Mouse (Mus musculus) left cerebral cortex, postnatal 14 days (tissue): ENCODE data around the gene Cep164. TPM values are rescaled to one million over a fixed set of nuclear protein-coding genes. Genes with fewer than 3 reads are reported as not detected.
A peak's percentile ranks its signal among the peaks of the same experiment; 100 is the strongest.
"Not testable (repeated sequence)": the region's sequence is repeated elsewhere in the genome, so short reads cannot be mapped to it uniquely, and the experiment has no call there.

ENCODE experiments used
- DNase-seq, 2 experiments: peaks; one replicate each; pipeline ENCODE4 v3.0.0; 2021 to 2022; ENCODE audit warnings: low spot score in 2 of 2, mixed read lengths in 1 of 2
- intact Hi-C: fragments of 180-260 bp; cut with DNase I; formaldehyde crosslinking; loops from one replicate; pipeline ENCODE4 v1.15.1; 2025
- total RNA-seq, 2 experiments: library from RNA; stranded (reverse); gene quantifications; 2 replicates each; pipeline ENCODE4 v1.2.3; 2021

Cep164 gene
- total RNA-seq, 2 experiments from 2014 or later: 15.0 to 15.4 TPM

DNA sequence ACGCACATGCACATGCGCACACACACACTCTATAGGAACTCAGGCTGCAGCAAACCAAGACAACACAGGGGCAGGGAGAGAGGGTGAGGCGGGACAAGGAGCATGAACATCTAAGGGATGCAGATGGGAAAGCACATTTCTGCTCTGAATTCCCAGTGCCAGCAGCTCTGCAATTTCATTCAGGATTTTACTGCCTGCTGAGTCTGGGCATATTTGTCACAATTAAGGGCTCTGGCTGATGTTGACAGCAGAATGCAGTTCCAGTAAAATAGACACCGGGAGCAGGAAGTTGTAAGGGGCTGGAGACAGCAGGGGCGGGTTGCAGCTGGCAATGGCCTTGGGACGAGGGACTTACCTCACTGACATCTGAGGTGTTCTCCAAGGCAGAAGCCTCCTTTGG lies 34.8 kb downstream of the Cep164 start:
- intact Hi-C loops: no loop called here

GRCm38 (mm10) chr9:45792235-45792634 lies 36.3 kb downstream of the Cep164 start:
- no peak for DNase-seq
- intact Hi-C loops: no loop called here

More for the DNA sequence above, 34.8 kb downstream of the Cep164 start:
- DNase-seq: no peak

DNA sequence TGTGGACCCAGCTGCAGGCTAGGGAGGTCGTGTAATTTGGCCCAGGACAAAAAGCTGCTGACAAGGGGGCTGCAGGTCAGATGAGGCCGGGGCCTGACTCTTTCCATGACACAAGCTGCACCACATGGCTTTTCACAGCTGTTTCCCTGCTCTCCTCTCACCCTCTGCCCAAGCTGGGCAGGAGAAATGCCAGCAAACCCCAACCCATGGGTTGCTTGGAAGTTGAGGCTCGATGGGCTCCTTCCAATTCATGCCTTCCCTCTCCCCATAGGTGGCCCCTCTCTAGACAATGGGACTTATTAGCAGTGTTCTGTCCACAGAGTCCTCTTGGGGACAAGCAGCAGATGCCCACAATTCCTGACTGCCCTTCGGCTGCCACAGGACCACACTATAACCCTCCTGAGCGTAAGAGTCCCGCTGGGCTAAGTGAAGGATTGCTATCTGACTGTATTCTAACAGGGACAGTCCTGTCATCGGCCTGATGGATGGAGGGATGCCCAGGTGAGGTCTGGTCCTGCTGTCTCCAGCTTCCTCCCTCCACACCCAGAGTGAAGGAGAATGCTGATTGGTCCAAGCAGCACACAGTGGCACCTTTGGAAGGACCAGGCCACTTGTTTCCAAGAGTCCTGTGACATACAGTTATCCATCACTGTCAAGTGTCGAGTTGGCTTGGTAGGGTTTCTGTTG lies 36.9 kb downstream of the Cep164 start:
- DNase-seq: no peak
- intact Hi-C loops: no loop called here

DNA sequence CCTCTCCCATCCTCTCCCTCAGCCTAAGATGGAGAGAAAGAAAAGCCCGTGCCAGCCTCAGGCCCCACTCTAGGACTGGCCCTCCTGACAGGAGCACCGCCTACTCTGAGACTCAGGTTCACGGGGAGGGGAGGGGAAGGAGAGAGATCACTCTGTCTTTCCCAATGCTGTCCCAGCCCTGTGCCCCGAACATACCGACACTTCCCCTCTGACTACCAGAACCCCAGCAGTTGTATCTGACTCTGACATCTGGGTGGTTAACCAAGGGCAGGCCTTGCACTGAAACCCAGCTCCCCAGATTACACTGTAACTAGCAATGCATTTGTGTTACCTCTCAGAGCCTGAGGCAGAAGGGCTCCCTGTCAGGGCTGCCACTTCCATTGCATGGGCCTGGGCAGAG lies 40.1 kb downstream of the Cep164 start:
- intact Hi-C loops: no loop called here
- DNase-seq: no peak

GRCm38 (mm10) chr9:45787547-45787946 lies 40.9 kb downstream of the Cep164 start:
- intact Hi-C loops: no loop called here
- no peak for DNase-seq

DNA sequence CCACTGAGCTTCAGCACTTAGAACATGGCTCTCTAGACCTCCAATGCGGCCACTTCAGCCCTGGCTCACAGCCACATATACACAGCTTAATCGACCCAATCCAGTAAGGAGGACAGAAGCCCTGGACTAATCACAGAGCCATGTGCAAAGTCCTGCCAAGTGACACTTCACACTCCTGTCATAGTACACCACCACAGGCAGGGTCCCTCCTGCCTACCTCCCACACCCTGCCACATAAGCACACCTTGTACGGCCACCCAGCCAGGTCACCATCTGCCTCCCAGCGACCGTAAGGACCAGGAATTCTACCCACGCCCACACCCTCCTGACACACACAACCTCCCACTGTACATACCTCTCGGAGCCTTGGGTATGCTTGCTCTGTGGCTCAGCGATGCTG lies 41.4 kb downstream of the Cep164 start:
- no peak for DNase-seq
- intact Hi-C loops: no loop called here

GRCm38 (mm10) chr9:45783249-45784069 lies 45.0 kb downstream of the Cep164 start:
- intact Hi-C loops: no loop called here

DNA sequence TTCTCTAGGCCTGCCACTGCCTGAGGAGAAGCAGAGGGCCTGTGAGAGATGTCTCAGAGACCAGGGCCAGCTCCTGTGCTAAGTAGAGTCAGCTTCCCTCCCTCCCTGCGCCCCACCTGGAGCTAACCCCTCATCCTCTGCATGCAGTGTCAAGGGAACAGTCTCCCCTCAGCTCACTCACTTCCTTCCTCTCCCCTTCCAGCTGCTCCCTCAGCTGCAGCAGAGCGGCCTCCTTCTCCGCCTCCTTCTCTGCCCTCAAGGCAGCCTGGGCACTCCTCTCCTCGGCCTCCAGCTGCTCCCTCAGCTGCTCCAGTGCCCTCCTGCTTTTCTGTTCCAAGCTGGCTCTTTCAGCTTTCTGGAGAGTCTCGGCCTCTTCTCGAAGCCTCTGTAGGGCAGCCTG lies 49.3 kb downstream of the Cep164 start:
- DNase-seq: no peak

More at GRCm38 (mm10) chr9:45783249-45784069, 45.0 kb downstream of the Cep164 start:
- DNase-seq: no peak

GRCm38 (mm10) chr9:45776176-45776575 lies 52.3 kb downstream of the Cep164 start:
- DNase-seq, intact Hi-C loops: not testable (repeated sequence)

More for the DNA sequence above, 49.3 kb downstream of the Cep164 start:
- intact Hi-C loops: no loop called here

GRCm38 (mm10) chr9:45774088-45774487 lies 54.4 kb downstream of the Cep164 start:
- intact Hi-C loops: no loop called here
- DNase-seq: no peak

- intact Hi-C loops: no loop called here
These were observed 58.9 kb downstream of the Cep164 start for GRCm38 (mm10) chr9:45769596-45769995.

DNA sequence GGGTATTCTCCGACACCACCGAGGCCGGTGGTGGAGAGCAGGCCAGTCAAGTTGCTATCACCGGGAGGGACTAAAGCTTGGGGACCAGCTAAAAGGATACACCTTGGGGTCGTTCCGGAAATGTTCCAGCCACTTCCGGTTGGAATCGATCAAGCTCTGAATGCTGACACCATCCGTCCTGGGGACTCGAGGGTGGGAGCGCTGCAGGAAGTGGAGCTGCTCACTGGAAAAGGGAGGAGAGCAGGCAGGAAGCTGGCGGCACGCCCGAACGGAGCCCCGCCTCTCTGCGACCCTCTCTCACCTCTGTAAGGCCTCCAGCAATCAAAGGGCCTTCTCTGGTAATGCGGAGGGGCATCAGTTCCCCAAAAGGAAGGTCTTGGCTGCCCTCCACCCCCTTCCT lies 60.1 kb downstream of the Cep164 start:
- DNase-seq: no peak
- intact Hi-C loops: no loop called here

More at GRCm38 (mm10) chr9:45769596-45769995, 58.9 kb downstream of the Cep164 start:
- DNase-seq: no peak

GRCm38 (mm10) chr9:45767155-45767554 lies 61.3 kb downstream of the Cep164 start:
- no peak for DNase-seq
- intact Hi-C loops: no loop called here

DNA sequence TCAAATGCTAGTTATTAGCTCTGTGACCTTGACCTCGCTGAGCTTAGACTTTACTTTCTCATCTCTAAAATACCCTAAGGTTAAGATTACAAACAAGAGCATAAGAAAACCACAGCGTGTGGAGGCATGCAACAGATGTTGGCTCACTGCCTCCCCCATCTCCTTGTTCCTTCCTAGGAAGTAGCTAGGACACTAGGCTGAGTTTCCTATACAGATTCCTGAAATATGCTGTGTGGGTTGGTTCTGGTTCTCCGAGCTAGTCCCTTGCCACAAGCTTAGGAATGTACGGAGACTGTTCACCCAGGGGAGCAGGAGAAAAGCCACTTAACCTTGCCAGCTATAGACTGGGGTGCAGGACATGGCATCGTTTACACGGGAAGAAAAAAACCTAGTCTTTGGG lies 62.3 kb downstream of the Cep164 start:
- DNase-seq: peak; percentile 28 to 36

GRCm38 (mm10) chr9:45754452-45755091 lies 73.9 kb downstream of the Cep164 start:
- intact Hi-C loops: loop anchor here (2.0 to 10.0 kb wide), 3 partner anchors 167 to 450 kb away; no protein-coding TSS in a partner anchor
- peak; percentile 87 to 93 for DNase-seq

More for the DNA sequence above, 62.3 kb downstream of the Cep164 start:
- intact Hi-C loops: no loop called here

DNA sequence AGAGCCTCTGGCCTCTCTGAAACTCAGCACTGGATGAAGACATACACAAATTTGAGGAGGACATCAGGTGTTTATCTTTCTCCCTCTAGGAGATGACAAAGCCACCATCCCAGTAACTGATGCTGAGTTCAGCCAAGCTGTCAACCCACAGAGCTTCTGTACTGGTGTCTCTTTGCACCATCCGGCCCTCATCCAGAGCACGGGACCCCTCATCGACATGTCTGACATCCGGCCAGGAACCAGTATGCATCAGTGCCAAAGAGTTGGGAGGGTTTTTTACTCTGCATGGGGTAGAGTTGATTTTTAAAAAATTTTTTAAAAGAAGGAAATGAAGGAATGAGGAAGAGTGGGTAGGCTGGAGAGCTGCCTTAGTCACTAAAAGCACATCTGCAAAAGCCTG lies 78.6 kb downstream of the Cep164 start:
- DNase-seq: no peak
- intact Hi-C loops: loop anchor here (5.0 to 10.0 kb wide), 2 partner anchors 163 to 445 kb away; no protein-coding TSS in a partner anchor

GRCm38 (mm10) chr9:45745451-45745850 lies 83.0 kb downstream of the Cep164 start:
- intact Hi-C loops: no loop called here
- no peak for DNase-seq

GRCm38 (mm10) chr9:45740584-45740980 lies 87.9 kb downstream of the Cep164 start:
- intact Hi-C loops: loop anchor here (5.0 kb wide), 1 partner anchor 148 kb away; no protein-coding TSS in a partner anchor
- no peak for DNase-seq

DNA sequence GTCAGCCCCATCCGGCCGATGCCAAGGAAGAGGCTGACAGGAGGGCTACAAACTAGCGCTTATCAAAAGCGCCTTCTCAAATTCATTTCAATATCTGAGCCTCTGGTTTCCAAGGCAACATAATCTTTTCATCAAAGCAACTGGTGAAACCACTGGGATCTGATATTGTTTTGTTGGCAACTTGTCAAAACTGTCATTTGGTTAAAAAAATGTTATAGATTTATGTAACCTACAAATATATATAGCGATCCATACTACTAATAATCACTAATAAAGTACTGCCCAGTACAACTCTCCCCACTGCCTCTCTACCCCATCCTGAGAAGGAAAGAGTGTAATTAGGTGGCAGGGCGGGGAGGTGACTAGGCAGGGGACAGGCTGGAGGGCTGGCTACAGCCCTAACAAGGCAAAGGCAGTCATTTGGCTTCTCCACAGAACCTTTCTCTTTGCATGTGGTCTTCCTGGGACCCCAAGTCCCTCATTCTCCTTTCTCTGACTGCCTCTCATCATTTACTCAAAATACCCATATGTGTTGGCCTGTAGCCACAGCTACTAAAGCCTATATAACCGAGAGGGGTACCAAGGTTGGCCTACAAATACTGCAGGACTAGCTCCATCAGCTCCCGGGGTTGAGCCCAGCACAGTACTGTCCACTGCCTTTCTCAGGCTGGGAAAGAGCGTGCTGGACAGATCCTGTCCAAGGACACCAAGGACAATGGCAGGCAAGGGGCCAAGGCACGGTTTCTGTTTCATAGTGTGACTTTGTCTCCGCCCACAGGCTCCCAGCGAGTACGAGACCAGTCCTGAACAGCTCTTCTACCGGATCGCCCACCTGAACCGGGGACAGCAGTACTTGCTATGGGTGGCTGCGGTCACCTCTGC lies 88.5 kb downstream of the Cep164 start:
- intact Hi-C loops: loop anchor here (5.0 kb wide), 1 partner anchor 148 kb away; no protein-coding TSS in a partner anchor
- DNase-seq: no peak
